Mouse (Mus musculus) stomach, postnatal 0 days (tissue): ENCODE measurements around the gene Robo2.
A peak's percentile ranks its signal among the peaks of the same experiment; 100 is the strongest.

ENCODE experiments used
- CTCF ChIP-seq: IDR thresholded peaks from 2 replicates; pipeline ENCODE4 v1.5.1; 2016; ENCODE audit warnings: antibody characterized with exemption, low read depth, mild to moderate bottlenecking, moderate library complexity
- EP300 ChIP-seq: optimal IDR thresholded peaks from 2 replicates; pipeline ENCODE3; 2016; ENCODE audit warnings: antibody characterized with exemption

DNA sequence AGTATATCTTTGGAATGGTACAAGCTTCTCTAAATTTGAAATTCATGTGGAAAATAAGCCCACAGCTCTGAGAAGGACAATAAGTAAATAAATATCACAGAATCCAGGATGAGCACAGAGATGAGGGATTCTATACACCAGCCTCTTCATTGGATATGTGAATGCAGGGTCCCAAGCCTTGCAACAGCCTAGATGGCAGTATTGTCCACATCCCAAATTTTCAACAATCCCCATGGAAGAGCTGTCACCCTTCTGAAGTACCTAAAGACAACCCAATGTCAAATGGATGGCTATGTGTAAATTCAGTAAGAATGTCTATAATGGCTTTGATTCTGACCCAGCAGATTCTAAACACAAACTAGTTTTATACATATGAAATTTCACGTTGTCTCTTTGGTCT lies 3.1 kb downstream of the Robo2 start:
- peak; percentile 44 for TF ChIP-seq CTCF
- TF ChIP-seq EP300: no peak
